Mouse (Mus musculus) hindbrain, embryonic 16.5 days (tissue): ENCODE data around the gene Ttn. TPM values are rescaled to one million over a fixed set of nuclear protein-coding genes. Genes with fewer than 3 reads are reported as not detected.

Source experiments
- ATAC-seq: fragments of 200-750 bp; cut with Nextera tagmentation; 2 replicates; pipeline ENCODE4 v1.8.0; 2017; ENCODE audit warnings: moderate TSS enrichment, moderate library complexity
- H3K27ac ChIP-seq: fragments of 300-500 bp; sonication (generic); 2 replicates; pipeline ENCODE4 v1.5.1; 2014; ENCODE audit warnings: low read depth, mild to moderate bottlenecking, control low read depth, low read length, moderate library complexity
- H3K27me3 ChIP-seq: fragments of 300-500 bp; sonication (generic); replicated peaks from 2 replicates; pipeline ENCODE4 v1.6.1; 2014; ENCODE audit warnings: low read length; ENCODE audit not compliant: control insufficient read depth, insufficient read depth
- H3K36me3 ChIP-seq: fragments of 300-500 bp; sonication (generic); 2 replicates; pipeline ENCODE4 v1.6.1; 2014; ENCODE audit warnings: mild to moderate bottlenecking, low read length, moderate library complexity, mixed read lengths; ENCODE audit not compliant: control insufficient read depth, insufficient read depth
- H3K4me1 ChIP-seq: fragments of 300-500 bp; sonication (generic); 2 replicates; pipeline ENCODE4 v1.6.1; 2014; ENCODE audit warnings: low read depth, low read length; ENCODE audit not compliant: control insufficient read depth, insufficient read depth
- H3K4me2 ChIP-seq: fragments of 300-500 bp; sonication (generic); 2 replicates; pipeline ENCODE4 v1.6.1; 2014; ENCODE audit warnings: mild to moderate bottlenecking, low read length, control low read depth, moderate library complexity
- H3K4me3 ChIP-seq: fragments of 300-500 bp; sonication (generic); 2 replicates; pipeline ENCODE4 v1.5.1; 2014; ENCODE audit warnings: mild to moderate bottlenecking, low read length, control low read depth, moderate library complexity
- H3K9ac ChIP-seq: fragments of 300-500 bp; sonication (generic); 2 replicates; pipeline ENCODE4 v1.6.1; 2014; ENCODE audit warnings: low read depth, mild to moderate bottlenecking, control low read depth, low read length, moderate library complexity
- H3K9me3 ChIP-seq: fragments of 300-500 bp; sonication (generic); 2 replicates; pipeline ENCODE4 v1.6.1; 2014; ENCODE audit warnings: mild to moderate bottlenecking, low read length, moderate library complexity; ENCODE audit not compliant: control insufficient read depth
- WGBS: fragments of 180-500 bp; shearing (Covaris S2); extraction: QIAGEN DNeasy Blood & Tissue Kit; methylation state at CpG from one replicate; pipeline ENCODE4 v1.1.7; 2014; 5-methylcytosine and 5-hydroxymethylcytosine counted together
- polyA plus RNA-seq: library from polyadenylated mRNA; unstranded; fragments of >200 nt; fragmentation: Nextera tagmentation; extraction: Ambion mirVana; gene quantifications from 2 replicates; pipeline ENCODE4 v1.2.1, GENCODE M21; 2015

Ttn gene
- polyA plus RNA-seq, 1 experiment from 2014 or later, result 0.41 TPM

DNA sequence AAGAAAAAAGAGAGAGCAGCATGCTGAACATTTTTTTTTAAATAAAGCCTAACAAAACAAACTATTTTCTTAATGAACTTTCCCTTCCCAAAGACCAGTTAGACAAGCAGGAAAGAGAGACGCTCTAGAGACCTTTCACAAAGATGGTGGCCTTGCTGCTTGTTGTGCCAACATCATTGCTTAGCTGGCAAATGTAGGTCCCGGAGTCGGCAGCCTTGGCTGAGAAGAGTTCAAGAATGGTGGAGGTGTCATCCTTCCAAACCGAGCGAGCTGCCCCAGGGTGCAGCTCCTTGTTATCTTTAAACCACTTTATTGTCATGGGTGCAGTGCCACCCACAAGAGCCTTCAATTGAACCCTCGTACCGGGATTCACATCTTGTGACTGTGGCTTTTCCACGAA lies 85.4 kb downstream of the Ttn start:
- Histone ChIP-seq H3K4me1 (no peaks in the 10 kb centered on the region), H3K27ac (no peak overlapping the region), H3K9ac (no peak overlapping the region), H3K4me3 (no peak overlapping the region), H3K4me2 (no peak overlapping the region), H3K9me3 (peaks cover 2% of the 10 kb centered on the region; the same call in 1 of the 2 replicates), H3K27me3 (no peaks in the 10 kb centered on the region), H3K36me3 (no peaks in the 10 kb centered on the region)
- no peak for ATAC-seq
- WGBS, result 90% methylated on average over 8 of the region's 8 CpGs

DNA sequence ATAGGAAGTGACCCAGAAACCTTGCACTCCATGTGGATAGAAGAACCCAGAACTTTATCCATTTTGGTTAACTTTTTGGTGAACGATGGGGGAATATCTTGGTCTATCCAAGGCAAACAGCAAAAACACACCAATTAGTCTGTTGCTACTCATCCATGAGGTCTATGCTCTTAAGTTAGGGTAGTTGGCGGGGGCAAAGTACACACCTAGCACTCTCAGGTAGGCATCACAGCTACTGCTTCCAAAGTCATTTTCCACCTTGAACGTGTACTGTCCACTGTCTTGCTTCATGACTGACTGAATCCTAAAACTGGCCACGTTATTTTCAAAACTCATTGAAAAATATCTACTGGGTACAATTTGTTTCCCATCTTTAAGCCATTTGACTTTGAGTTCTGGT lies 87.0 kb downstream of the Ttn start:
- Histone ChIP-seq H3K9ac (no peak overlapping the region), H3K27me3 (no peaks in the 10 kb centered on the region), H3K4me2 (no peak overlapping the region), H3K9me3 (peaks cover under 1% of the 10 kb centered on the region; the same call in 1 of the 2 replicates), H3K27ac (no peak overlapping the region), H3K4me3 (no peak overlapping the region), H3K4me1 (no peaks in the 10 kb centered on the region), H3K36me3 (no peaks in the 10 kb centered on the region)
- no peak for ATAC-seq
- 91% methylated on average over 4 of the region's 4 CpGs for WGBS

- Histone ChIP-seq H3K9ac (no peak overlapping the region), H3K9me3 (no peaks in the 10 kb centered on the region), H3K4me3 (no peak overlapping the region), H3K36me3 (no peaks in the 10 kb centered on the region), H3K27ac (no peak overlapping the region), H3K4me1 (no peaks in the 10 kb centered on the region), H3K27me3 (no peaks in the 10 kb centered on the region), H3K4me2 (no peak overlapping the region)
- ATAC-seq, result no peak
- WGBS, result 90% methylated on average over 7 of the region's 7 CpGs
These were observed 93.6 kb downstream of the Ttn start for GRCm38 (mm10) chr2:76888721-76889120.

- no peak overlapping the region for H3K4me3 ChIP-seq
- WGBS, result 90% methylated on average over 13 of the region's 13 CpGs
- H3K4me2 ChIP-seq, result no peak overlapping the region
- no peaks in the 10 kb centered on the region for H3K9me3 ChIP-seq
- H3K4me1 ChIP-seq, result no peaks in the 10 kb centered on the region
- no peak for ATAC-seq
- no peak overlapping the region for H3K27ac ChIP-seq
- no peak overlapping the region for H3K9ac ChIP-seq
- H3K36me3 ChIP-seq, result no peaks in the 10 kb centered on the region
- no peaks in the 10 kb centered on the region for H3K27me3 ChIP-seq
These were observed 96.5 kb downstream of the Ttn start for GRCm38 (mm10) chr2:76885855-76886254.

GRCm38 (mm10) chr2:76881406-76881805 lies 100.9 kb downstream of the Ttn start:
- Histone ChIP-seq H3K4me3 (no peak overlapping the region), H3K9me3 (no peaks in the 10 kb centered on the region), H3K27me3 (no peaks in the 10 kb centered on the region), H3K9ac (no peak overlapping the region), H3K27ac (no peak overlapping the region), H3K4me2 (no peak overlapping the region), H3K4me1 (no peaks in the 10 kb centered on the region), H3K36me3 (no peaks in the 10 kb centered on the region)
- WGBS, result 91% methylated on average over 12 of the region's 12 CpGs
- no peak for ATAC-seq

GRCm38 (mm10) chr2:76875587-76875986 lies 106.8 kb downstream of the Ttn start:
- Histone ChIP-seq H3K36me3 (no peaks in the 10 kb centered on the region), H3K9me3 (no peaks in the 10 kb centered on the region), H3K4me3 (no peak overlapping the region), H3K4me1 (no peaks in the 10 kb centered on the region), H3K27ac (no peak overlapping the region), H3K9ac (no peak overlapping the region), H3K27me3 (no peaks in the 10 kb centered on the region), H3K4me2 (no peak overlapping the region)
- 91% methylated on average over 12 of the region's 12 CpGs for WGBS
- ATAC-seq, result no peak

- H3K4me3 ChIP-seq, result no peak overlapping the region
- H3K9ac ChIP-seq, result no peak overlapping the region
- no peak overlapping the region for H3K4me2 ChIP-seq
- H3K9me3 ChIP-seq, result no peaks in the 10 kb centered on the region
- H3K4me1 ChIP-seq, result no peaks in the 10 kb centered on the region
- no peaks in the 10 kb centered on the region for H3K36me3 ChIP-seq
- ATAC-seq, result no peak
- no peaks in the 10 kb centered on the region for H3K27me3 ChIP-seq
- WGBS, result 24% methylated on average over 4 of the region's 4 CpGs
- H3K27ac ChIP-seq, result no peak overlapping the region
These were observed 115.4 kb downstream of the Ttn start for GRCm38 (mm10) chr2:76866928-76867327.

- 89% methylated on average over 2 of the region's 2 CpGs for WGBS
- H3K4me2 ChIP-seq, result no peak overlapping the region
- ATAC-seq, result no peak
These were observed 116.8 kb downstream of the Ttn start for GRCm38 (mm10) chr2:76865497-76865896.

DNA sequence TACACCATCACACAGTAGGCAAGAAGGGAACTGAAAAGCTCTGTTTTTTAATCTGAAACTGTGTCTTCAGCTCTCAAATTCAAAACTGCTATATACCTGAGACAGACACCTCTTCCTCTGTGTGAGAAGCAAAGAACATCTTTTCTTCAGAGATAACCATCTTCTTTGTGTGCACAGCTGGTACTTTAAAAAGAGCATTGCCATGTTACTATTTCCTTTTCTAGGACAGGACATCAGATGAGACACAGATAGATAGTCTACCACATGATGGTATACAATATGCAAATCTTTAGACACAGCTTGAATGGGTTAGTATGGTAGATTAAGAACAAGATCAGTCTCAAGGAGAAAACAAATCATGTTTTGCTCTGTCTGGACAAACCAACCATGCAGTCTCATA lies 121.0 kb downstream of the Ttn start:
- Histone ChIP-seq H3K36me3 (no peaks in the 10 kb centered on the region), H3K27ac (no peak overlapping the region), H3K4me3 (no peak overlapping the region), H3K4me2 (no peak overlapping the region), H3K27me3 (no peaks in the 10 kb centered on the region), H3K4me1 (no peaks in the 10 kb centered on the region), H3K9me3 (0 out of 2 replicates have a peak, but pooled peaks cover 2% of the 10 kb centered on the region), H3K9ac (no peak overlapping the region)
- no peak for ATAC-seq

More at GRCm38 (mm10) chr2:76865497-76865896, 116.8 kb downstream of the Ttn start:
- H3K36me3 ChIP-seq, result no peaks in the 10 kb centered on the region
- no peaks in the 10 kb centered on the region for H3K9me3 ChIP-seq
- H3K27ac ChIP-seq, result no peak overlapping the region
- H3K4me3 ChIP-seq, result no peak overlapping the region
- H3K9ac ChIP-seq, result no peak overlapping the region
- H3K4me1 ChIP-seq, result no peaks in the 10 kb centered on the region
- H3K27me3 ChIP-seq, result no peaks in the 10 kb centered on the region

DNA sequence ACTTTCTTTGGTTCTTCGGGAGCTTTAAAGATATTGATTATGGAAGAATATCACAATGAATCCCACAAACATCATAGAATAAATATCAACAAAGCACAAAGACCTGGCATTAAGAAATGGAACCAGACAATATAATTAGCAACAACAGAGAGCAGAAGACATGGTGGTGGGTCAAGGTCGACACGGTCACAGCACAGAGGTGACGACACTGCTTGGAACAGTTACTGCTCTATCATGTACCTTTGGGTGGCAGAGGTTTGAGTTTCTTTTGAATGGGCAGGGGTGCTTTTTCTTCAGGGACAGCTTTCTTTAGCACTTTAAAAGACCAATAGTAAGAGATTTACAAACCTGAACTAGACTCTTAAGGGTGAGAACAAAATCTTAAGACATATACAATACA lies 132.3 kb downstream of the Ttn start:
- no peak for ATAC-seq
- no peak overlapping the region for H3K4me2 ChIP-seq

More for the DNA sequence above, 132.3 kb downstream of the Ttn start:
- WGBS, result 92% methylated on average over 4 of the region's 4 CpGs
- Histone ChIP-seq H3K4me1 (no peaks in the 10 kb centered on the region), H3K36me3 (no peaks in the 10 kb centered on the region), H3K4me3 (no peak overlapping the region), H3K27me3 (no peaks in the 10 kb centered on the region), H3K9ac (no peak overlapping the region), H3K27ac (no peak overlapping the region), H3K9me3 (no peaks in the 10 kb centered on the region)
